Mouse (Mus musculus): Measurements from ENCODE around the gene Plekha1.

GRCm38 (mm10) chr7:130827844-130828403 is 37.6 kb upstream of the Plekha1 start:
- no peak for TF ChIP-seq TCF12 (IDR thresholded peaks at IDR 0.05; ENCODE audit: insufficient read depth, poor library complexity, severe bottlenecking)
- no peak for TF ChIP-seq POLR2A (IDR thresholded peaks at IDR 0.05; ENCODE audit: insufficient read length, low read depth)
- no peak for TF ChIP-seq E2F4 (IDR thresholded peaks at IDR 0.05; ENCODE audit: insufficient read depth)
- TF ChIP-seq MYOG (IDR thresholded peaks at IDR 0.05; ENCODE audit: control insufficient read depth in 1 of 3, insufficient read depth in 1 of 3, insufficient read length in 2 of 3, low read depth in 2 of 3), result no peak
- TF ChIP-seq REST (IDR thresholded peaks at IDR 0.05; ENCODE audit: insufficient read depth, insufficient read length), result no peak
- no peak for TF ChIP-seq POLR2AphosphoS2 (IDR thresholded peaks at IDR 0.05; ENCODE audit: insufficient read length, low read depth)
